Mouse (Mus musculus): ENCODE measurements around the gene Kif13a.

Gene Kif13a

DNA sequence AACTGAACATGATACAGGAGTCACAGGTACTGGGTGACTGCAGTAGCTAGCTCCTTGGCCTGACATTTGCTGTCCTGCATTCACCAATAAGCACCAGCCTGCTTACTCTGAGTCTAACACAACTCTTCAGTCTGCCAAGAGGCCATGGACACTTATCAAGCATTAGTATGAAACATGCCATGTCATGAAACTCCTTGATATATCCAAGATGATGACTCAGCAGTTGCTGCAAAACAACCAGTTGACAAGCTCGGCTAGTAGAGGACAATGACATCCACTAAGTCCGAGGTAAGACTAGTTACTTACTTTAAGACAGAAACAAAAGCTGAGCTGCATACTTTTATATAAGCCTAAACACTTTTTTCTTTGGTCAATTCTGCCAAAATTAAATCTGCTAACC lies 204.4 kb downstream of the Kif13a start:
- DNase-seq = no peak

DNA sequence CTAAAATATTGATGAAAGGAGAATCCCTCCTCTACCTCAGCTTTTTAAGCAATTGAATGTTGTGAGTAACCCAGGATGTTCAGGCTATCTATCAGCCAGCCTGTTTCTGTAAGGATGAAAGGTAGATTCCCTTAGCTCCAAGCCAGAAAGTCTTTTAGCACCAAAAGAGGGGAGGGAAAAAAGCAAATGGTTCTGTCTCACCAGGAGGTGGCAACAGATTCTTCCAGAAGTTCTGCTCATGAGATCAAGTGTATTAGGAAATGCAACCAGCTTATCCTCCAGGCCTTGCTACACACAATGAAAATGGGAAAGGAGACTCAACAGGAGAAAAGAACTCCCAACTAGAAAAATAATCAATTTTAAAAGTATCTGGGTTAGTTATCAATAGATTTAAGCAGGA lies 205.3 kb downstream of the Kif13a start:
- DNase-seq = no peak

DNA sequence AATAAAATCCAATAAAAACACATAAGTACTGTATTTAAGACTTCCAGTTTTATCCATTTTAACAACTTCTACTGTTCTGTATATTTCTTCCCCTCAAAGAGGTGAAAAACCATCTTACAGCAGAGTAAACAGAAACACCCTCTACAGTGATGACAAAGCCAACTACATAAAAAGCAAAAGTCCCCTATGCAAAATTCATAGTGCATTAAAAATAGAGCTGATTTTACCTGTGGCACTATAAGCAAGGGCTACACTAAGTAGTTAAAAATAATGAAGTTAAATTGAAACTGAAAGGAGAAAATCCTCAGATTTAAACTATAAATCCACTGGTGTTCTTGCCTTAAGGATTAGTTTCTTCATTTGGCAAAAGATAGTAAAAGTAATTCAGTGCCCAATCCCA lies 208.7 kb downstream of the Kif13a start:
- no peak for DNase-seq

DNA sequence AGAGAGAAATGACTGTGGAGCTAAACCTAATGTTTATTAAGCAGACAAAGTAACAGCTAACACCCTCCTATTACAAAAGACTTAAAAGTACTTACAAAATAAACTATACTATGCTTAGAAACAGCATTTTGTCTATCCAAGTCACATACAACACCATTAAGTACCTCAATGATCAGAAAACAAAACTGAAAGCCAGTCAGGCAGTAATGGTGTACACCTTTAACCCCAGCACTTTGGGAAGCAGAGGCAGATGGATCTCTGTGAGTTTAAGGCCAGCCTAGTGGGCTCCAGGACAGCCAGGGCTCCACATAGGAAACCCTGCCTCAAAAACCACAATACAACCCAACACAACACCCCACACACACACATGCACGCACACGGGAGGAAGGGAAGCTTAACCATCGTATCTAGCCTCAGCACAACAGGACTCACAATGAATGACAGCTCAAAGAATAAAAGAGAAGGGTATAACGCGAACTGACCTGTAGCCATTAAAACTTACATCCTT lies 210.7 kb downstream of the Kif13a start:
- DNase-seq = no peak

DNA sequence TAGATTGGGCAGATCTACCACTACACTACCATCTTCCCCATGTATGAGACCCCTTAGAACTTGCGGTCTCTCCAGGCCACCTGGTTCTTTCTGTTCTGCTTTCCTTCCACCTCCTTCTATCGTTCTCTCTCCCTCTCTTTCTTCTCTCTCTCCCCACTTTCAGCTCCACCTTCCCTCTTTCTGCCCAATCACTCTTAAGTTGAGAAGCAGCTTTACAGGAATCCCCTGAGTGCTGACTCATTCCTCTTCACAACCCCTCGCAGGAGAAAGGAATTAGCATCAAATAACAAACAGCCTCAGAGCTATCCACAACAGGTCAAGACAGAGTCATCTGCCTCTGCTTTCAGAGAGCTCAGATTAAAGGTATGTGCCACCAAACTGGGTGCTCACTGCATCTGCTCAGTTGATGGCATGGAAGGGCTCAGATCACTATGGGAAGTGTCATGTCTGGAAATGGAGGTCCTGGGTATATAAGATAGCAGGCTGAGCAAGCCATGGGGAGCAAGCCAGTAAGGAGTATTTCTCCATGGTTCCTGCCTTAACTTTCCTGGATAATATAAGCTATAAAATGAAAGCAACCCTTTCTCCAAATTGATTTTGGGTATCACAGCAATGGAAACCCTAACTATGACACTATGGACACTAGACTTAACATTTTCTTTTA lies 213.6 kb downstream of the Kif13a start:
- no peak for DNase-seq

DNA sequence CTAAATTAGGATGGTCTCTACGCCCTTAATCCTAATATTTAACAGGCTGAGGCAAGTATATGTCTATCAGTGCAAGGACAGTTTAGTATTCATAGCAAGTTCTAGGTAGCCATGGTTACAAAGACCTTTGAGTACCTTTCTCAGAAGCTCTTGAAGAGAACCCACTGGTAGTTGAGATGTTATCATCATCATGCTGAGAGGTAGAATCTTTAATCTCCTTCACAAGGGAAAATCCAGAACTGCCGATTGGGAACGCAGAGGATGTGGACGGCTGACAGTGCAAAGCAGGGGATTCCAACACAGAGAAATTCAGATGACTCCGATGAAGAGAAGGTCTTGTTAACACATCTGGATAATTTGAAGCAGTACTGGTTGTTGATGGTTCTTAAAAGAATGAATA lies 216.2 kb downstream of the Kif13a start:
- DNase-seq = no peak

DNA sequence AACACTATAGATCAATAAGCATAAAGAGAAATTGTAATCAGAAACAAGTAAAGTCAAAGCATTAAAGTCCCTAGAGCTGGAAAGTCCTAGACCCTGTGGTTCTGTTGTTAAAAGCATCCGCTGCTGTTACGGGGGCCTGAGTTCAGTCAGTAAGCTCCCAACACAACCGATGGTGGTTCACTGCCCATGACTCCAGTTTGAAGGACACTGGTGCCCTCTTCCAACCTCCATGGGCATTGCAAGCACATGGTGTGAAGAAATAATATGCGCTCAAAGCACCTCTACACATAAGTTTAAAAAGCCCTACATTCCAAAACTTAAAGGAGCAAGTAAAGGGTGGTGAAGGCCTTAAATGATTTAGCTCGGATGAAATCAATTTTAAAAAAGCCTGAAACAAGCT lies 226.5 kb downstream of the Kif13a start:
- DNase-seq = no peak

DNA sequence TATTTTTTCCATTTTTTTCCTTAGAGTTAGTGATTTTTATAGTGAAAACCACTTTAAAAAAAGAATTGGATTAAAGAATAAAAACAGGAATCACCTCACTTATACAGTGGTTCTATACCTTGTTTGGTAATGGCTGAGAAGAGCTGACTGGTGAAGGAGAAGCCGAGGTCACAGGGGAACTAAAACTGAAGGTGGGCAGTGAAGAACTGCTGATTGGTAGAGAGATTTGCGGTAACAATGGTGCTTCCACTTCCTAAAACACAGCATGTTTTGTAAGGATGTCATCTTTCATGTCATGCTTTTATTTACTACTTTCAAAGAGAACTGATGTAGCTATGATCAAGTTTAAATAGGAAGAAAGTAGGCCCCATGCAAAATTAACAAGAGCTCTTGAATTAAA lies 228.2 kb downstream of the Kif13a start:
- DNase-seq = no peak

DNA sequence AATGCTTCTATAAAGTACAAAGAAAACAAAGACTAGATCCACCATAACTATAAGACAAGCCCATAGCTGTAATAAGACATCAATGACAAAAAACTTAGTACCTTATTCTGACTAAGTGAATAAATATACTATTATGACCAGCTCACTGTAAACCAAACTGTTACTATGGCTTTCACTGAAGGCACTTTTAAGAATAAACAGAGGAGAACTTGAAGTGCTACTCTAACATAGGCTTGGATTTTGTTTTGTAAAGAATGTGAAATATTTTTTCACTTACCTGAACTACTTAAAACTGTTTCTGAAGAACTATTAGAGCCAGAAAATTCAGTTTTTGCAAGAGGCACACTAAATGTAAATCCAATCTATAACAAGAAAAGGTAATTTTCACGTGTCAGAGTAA lies 230.3 kb downstream of the Kif13a start:
- no peak for DNase-seq

Measured in cerebellum, adult 11 months (tissue).